Mouse (Mus musculus) E14TG2a.4 (cell line): Measurements from ENCODE around the gene Sik3.

Experiments used
- H3K27me3 ChIP-seq: 2 replicates; pipeline ENCODE4 v1.6.1; 2014; ENCODE audit warnings: low read length, control low read depth; ENCODE audit not compliant: insufficient read depth
- H3K36me3 ChIP-seq: 2 replicates; pipeline ENCODE4 v1.6.1; 2014; ENCODE audit warnings: low read length, control low read depth; ENCODE audit not compliant: insufficient read depth
- H3K4me1 ChIP-seq: replicated peaks from 2 replicates; pipeline ENCODE4 v1.6.1; 2014; ENCODE audit warnings: low read depth, low read length, control low read depth
- H3K4me3 ChIP-seq: replicated peaks from 2 replicates; pipeline ENCODE4 v1.5.1; 2014; ENCODE audit warnings: mild to moderate bottlenecking, low read length
- H3K9me3 ChIP-seq: 2 replicates; pipeline ENCODE4 v1.6.1; 2014; ENCODE audit warnings: low read length, control low read depth
- CTCF ChIP-seq: conservative IDR thresholded peaks from 2 replicates; pipeline ENCODE4 v1.5.1; 2014; ENCODE audit warnings: low read length
- NANOG ChIP-seq: IDR thresholded peaks from 2 replicates; pipeline ENCODE4 v1.6.1; 2014; ENCODE audit warnings: borderline replicate concordance, low read length, mixed read lengths
- POU5F1 ChIP-seq: IDR thresholded peaks from 2 replicates; pipeline ENCODE4 v1.6.1; 2014; ENCODE audit warnings: low read length, borderline replicate concordance

Sik3 gene

GRCm38 (mm10) chr9:46092633-46093032 is 80.0 kb downstream of the Sik3 start:
- no peaks in the 10 kb centered on the region for H3K4me1 ChIP-seq
- no peaks in the 10 kb centered on the region for H3K9me3 ChIP-seq
- no peaks in the 10 kb centered on the region for H3K27me3 ChIP-seq
- TF ChIP-seq NANOG (no peak), CTCF (no peak), POU5F1 (no peak)
- H3K36me3 ChIP-seq: no peaks in the 10 kb centered on the region
- H3K4me3 ChIP-seq: no peak overlapping the region

GRCm38 (mm10) chr9:46098360-46098985 is 85.9 kb downstream of the Sik3 start:
- Histone ChIP-seq H3K9me3 (no peaks in the 10 kb centered on the region), H3K4me1 (no peaks in the 10 kb centered on the region)
- TF ChIP-seq POU5F1 (no peak), NANOG (no peak), CTCF (no peak)

GRCm38 (mm10) chr9:46099107-46099506 is 86.5 kb downstream of the Sik3 start:
- no peak for TF ChIP-seq NANOG
- TF ChIP-seq CTCF: no peak
- no peak for TF ChIP-seq POU5F1
- Histone ChIP-seq H3K4me3 (no peak overlapping the region), H3K4me1 (no peaks in the 10 kb centered on the region), H3K36me3 (no peaks in the 10 kb centered on the region), H3K9me3 (no peaks in the 10 kb centered on the region), H3K27me3 (no peaks in the 10 kb centered on the region)

More at GRCm38 (mm10) chr9:46098360-46098985, 85.9 kb downstream of the Sik3 start:
- H3K27me3 ChIP-seq: no peaks in the 10 kb centered on the region
- no peak overlapping the region for H3K4me3 ChIP-seq
- H3K36me3 ChIP-seq: no peaks in the 10 kb centered on the region

GRCm38 (mm10) chr9:46103154-46103553 is 90.5 kb downstream of the Sik3 start:
- Histone ChIP-seq H3K9me3 (no peaks in the 10 kb centered on the region), H3K27me3 (no peaks in the 10 kb centered on the region)
- TF ChIP-seq NANOG: no peak
- no peak for TF ChIP-seq CTCF
- TF ChIP-seq POU5F1: no peak

GRCm38 (mm10) chr9:46106105-46106504 is 93.5 kb downstream of the Sik3 start:
- no peak for TF ChIP-seq CTCF
- TF ChIP-seq POU5F1: no peak
- no peak for TF ChIP-seq NANOG
- H3K27me3 ChIP-seq: no peaks in the 10 kb centered on the region
- no peak overlapping the region for H3K4me3 ChIP-seq
- H3K4me1 ChIP-seq: no peaks in the 10 kb centered on the region
- no peaks in the 10 kb centered on the region for H3K9me3 ChIP-seq
- no peaks in the 10 kb centered on the region for H3K36me3 ChIP-seq

More at GRCm38 (mm10) chr9:46103154-46103553, 90.5 kb downstream of the Sik3 start:
- H3K4me1 ChIP-seq: no peaks in the 10 kb centered on the region
- H3K4me3 ChIP-seq: no peak overlapping the region
- H3K36me3 ChIP-seq: no peaks in the 10 kb centered on the region

- Histone ChIP-seq H3K27me3 (no peaks in the 10 kb centered on the region), H3K4me1 (peaks cover 8% of the 10 kb centered on the region; the same call in 1 of the 2 replicates)
Measured at GRCm38 (mm10) chr9:46110648-46111047, 98.0 kb downstream of the Sik3 start.

GRCm38 (mm10) chr9:46111334-46111733 is 98.7 kb downstream of the Sik3 start:
- Histone ChIP-seq H3K9me3 (no peaks in the 10 kb centered on the region), H3K4me3 (no peak overlapping the region), H3K27me3 (no peaks in the 10 kb centered on the region), H3K4me1 (peaks cover 12% of the 10 kb centered on the region), H3K36me3 (no peaks in the 10 kb centered on the region)
- TF ChIP-seq CTCF: no peak
- TF ChIP-seq NANOG: no peak
- no peak for TF ChIP-seq POU5F1

More at GRCm38 (mm10) chr9:46110648-46111047, 98.0 kb downstream of the Sik3 start:
- no peak for TF ChIP-seq NANOG
- no peak for TF ChIP-seq POU5F1
- TF ChIP-seq CTCF: no peak
- Histone ChIP-seq H3K4me3 (no peak overlapping the region), H3K9me3 (no peaks in the 10 kb centered on the region), H3K36me3 (no peaks in the 10 kb centered on the region)

- Histone ChIP-seq H3K9me3 (no peaks in the 10 kb centered on the region), H3K27me3 (no peaks in the 10 kb centered on the region), H3K4me1 (peaks cover 12% of the 10 kb centered on the region), H3K4me3 (no peak overlapping the region), H3K36me3 (no peaks in the 10 kb centered on the region)
- TF ChIP-seq CTCF (no peak), POU5F1 (no peak), NANOG (no peak)
Measured at GRCm38 (mm10) chr9:46112246-46112645, 99.6 kb downstream of the Sik3 start.

GRCm38 (mm10) chr9:46118844-46119385 is 106.3 kb downstream of the Sik3 start:
- Histone ChIP-seq H3K4me3 (no peak overlapping the region), H3K4me1 (peaks cover 38% of the 10 kb centered on the region), H3K27me3 (no peaks in the 10 kb centered on the region), H3K9me3 (no peaks in the 10 kb centered on the region), H3K36me3 (peaks cover 2% of the 10 kb centered on the region; the same call in 1 of the 2 replicates)
- no peak for TF ChIP-seq CTCF
- TF ChIP-seq NANOG: no peak
- TF ChIP-seq POU5F1: no peak
